ENCODE assay signal across 9 mouse cellular contexts in the genomic region with DNA sequence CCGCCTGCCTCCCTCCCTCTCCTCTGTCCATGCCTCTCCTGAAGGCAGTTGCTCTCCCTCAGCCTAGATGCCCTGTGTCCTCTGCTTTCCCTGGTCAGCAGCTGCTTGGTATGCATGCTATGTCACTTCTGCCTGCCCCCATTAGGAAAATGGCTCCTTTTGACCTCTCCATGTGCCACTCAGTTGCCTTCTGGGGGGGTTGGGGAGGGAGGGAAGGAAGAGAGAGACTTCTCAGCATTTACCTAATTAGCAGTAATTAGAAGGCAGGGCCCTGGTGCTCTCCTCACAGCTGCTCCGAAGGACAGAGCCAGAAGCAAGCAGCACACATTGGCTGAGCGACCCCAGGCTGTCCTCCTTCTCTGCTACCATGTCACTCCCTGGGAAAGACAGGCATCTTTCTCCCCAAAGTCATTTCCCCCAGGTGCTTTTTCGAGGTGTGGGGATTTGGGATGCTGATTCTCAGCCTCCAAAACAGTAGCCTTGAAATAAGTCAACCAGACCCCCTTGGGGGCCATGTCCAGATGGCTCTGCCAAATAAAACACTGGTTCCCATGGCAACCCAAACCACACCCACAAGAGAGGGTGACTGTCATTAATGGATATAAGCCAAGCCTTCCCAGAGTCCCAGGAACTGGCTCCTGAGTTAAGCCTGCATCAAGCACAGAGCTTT.
A peak's percentile ranks its signal among the peaks of the same experiment; 100 is the strongest.
DNase-seq lines count a peak whose midpoint lies in the region; ATAC-seq lines count a peak whose summit lies in the region.
"Had no signal": no experiment of that assay in that cellular context is flagged by ENCODE, and none has a peak within 500 bp of the region (broad histone marks: within the 10 kb centered on the region; RNA-seq: fewer than 3 reads in every experiment).

No protein-coding gene starts in this region.

- DNase-seq in midbrain, embryonic 10.5 days (ENCODE audit: low spot score): peak; percentile 53
- DNase-seq in forebrain, embryonic 10.5 days (ENCODE audit: extremely low spot score, low spot score): peak; percentile 37
- no peak for DNase-seq in hindbrain, embryonic 14.5 days (ENCODE audit: low spot score)
- peak; percentile 83 for DNase-seq in retina, postnatal 1 day
- DNase-seq in B cell, adult 2 months: no peak
- DNase-seq in ovary, postnatal 14 days (ENCODE audit: low spot score): no peak
- DNase-seq: adrenal gland, postnatal 36 days had no signal

- H3K4me3 ChIP-seq in midbrain, embryonic 10.5 days: no peak overlapping the region
- no peak overlapping the region for H3K4me3 ChIP-seq in midbrain, embryonic 15.5 days
- no peak overlapping the region for H3K4me3 ChIP-seq in forebrain, embryonic 10.5 days
- no peak overlapping the region for H3K4me3 ChIP-seq in hindbrain, embryonic 14.5 days (replicated peaks; ENCODE audit: low read length)
- H3K4me3 ChIP-seq: embryonic facial prominence, embryonic 12.5 days had no signal

- peak overlapping the region; percentile 64 for H3K27ac ChIP-seq in midbrain, embryonic 10.5 days (replicated peaks)
- no peak overlapping the region for H3K27ac ChIP-seq in midbrain, embryonic 15.5 days
- peak overlapping the region; percentile 27 for H3K27ac ChIP-seq in forebrain, embryonic 10.5 days
- peak overlapping the region; percentile 27; the same call in 1 of the 2 replicates for H3K27ac ChIP-seq in hindbrain, embryonic 14.5 days
- H3K27ac ChIP-seq: embryonic facial prominence, embryonic 12.5 days had no signal

- H3K4me1 ChIP-seq in midbrain, embryonic 10.5 days: peaks cover 42% of the 10 kb centered on the region
- peaks cover 16% of the 10 kb centered on the region for H3K4me1 ChIP-seq in midbrain, embryonic 15.5 days
- peaks cover 41% of the 10 kb centered on the region for H3K4me1 ChIP-seq in forebrain, embryonic 10.5 days
- peaks cover 17% of the 10 kb centered on the region; the same call in 1 of the 2 replicates for H3K4me1 ChIP-seq in hindbrain, embryonic 14.5 days (replicated peaks; ENCODE audit: control insufficient read depth, insufficient read depth, low read length)

- H3K27me3 ChIP-seq in midbrain, embryonic 10.5 days (ENCODE audit: low read depth, poor library complexity, severe bottlenecking): peaks cover 22% of the 10 kb centered on the region
- H3K27me3 ChIP-seq in midbrain, embryonic 15.5 days (replicated peaks): no peaks in the 10 kb centered on the region
- peaks cover 49% of the 10 kb centered on the region for H3K27me3 ChIP-seq in forebrain, embryonic 10.5 days (ENCODE audit: poor library complexity, severe bottlenecking)
- H3K27me3 ChIP-seq in hindbrain, embryonic 14.5 days (ENCODE audit: control insufficient read depth, insufficient read depth, low read length): no peaks in the 10 kb centered on the region

- H3K4me2 ChIP-seq in midbrain, embryonic 15.5 days: no peak overlapping the region
- H3K4me2 ChIP-seq in hindbrain, embryonic 14.5 days (replicated peaks): no peak overlapping the region
- H3K4me2 ChIP-seq: embryonic facial prominence, embryonic 12.5 days had no signal

- H3K36me3 ChIP-seq in midbrain, embryonic 10.5 days: no peaks in the 10 kb centered on the region
- H3K36me3 ChIP-seq in midbrain, embryonic 15.5 days (replicated peaks): no peaks in the 10 kb centered on the region
- no peaks in the 10 kb centered on the region for H3K36me3 ChIP-seq in forebrain, embryonic 10.5 days (replicated peaks)
- no peaks in the 10 kb centered on the region for H3K36me3 ChIP-seq in hindbrain, embryonic 14.5 days (replicated peaks; ENCODE audit: control insufficient read depth, insufficient read depth)
- H3K36me3 ChIP-seq: embryonic facial prominence, embryonic 12.5 days had no signal

- ATAC-seq in midbrain, embryonic 15.5 days (replicated peaks): no peak
- peak; percentile 37; the same call in 1 of the 2 replicates for ATAC-seq in hindbrain, embryonic 14.5 days (ENCODE audit: low FRiP score)

- no peak overlapping the region for H3K9ac ChIP-seq in midbrain, embryonic 15.5 days
- no peak overlapping the region for H3K9ac ChIP-seq in hindbrain, embryonic 14.5 days
- H3K9ac ChIP-seq: embryonic facial prominence, embryonic 12.5 days had no signal

- WGBS in midbrain, embryonic 10.5 days: 55% methylated on average over 4 of the region's 4 CpGs
- 35% methylated on average over 4 of the region's 4 CpGs for WGBS in midbrain, embryonic 15.5 days
- WGBS in forebrain, embryonic 10.5 days: 31% methylated on average over 4 of the region's 4 CpGs
- WGBS in hindbrain, embryonic 14.5 days: 31% methylated on average over 4 of the region's 4 CpGs

- H3K9me3 ChIP-seq in midbrain, embryonic 10.5 days (replicated peaks): no peaks in the 10 kb centered on the region
- no peaks in the 10 kb centered on the region for H3K9me3 ChIP-seq in midbrain, embryonic 15.5 days
- no peaks in the 10 kb centered on the region for H3K9me3 ChIP-seq in forebrain, embryonic 10.5 days
- no peaks in the 10 kb centered on the region for H3K9me3 ChIP-seq in hindbrain, embryonic 14.5 days (ENCODE audit: control insufficient read depth, low read length)
- H3K9me3 ChIP-seq: embryonic facial prominence, embryonic 12.5 days had no signal

Comparison
In these comparisons a context has a peak if more than half of its experiments do, and no peak if none do; other contexts are left out.
1. DNase-seq: peak in midbrain, embryonic 10.5 days (single experiment), forebrain, embryonic 10.5 days (single experiment) and retina, postnatal 1 day (single experiment); none in hindbrain, embryonic 14.5 days (single experiment), B cell, adult 2 months (0 of 2) and ovary, postnatal 14 days (single experiment).